Mouse (Mus musculus): ENCODE results near the gene Csf3. TPM values are rescaled to one million over a fixed set of nuclear protein-coding genes. Genes with fewer than 3 reads are reported as not detected.
A peak's percentile ranks its signal among the peaks of the same experiment; 100 is the strongest.
"Not testable (repeated sequence)": the region's sequence is repeated elsewhere in the genome, so short reads cannot be mapped to it uniquely, and the experiment has no call there.

The Csf3 gene
- total RNA-seq (2021) (not detected), polyA plus RNA-seq (2012; rRNA removed) (not detected in 2 replicates)
- long read RNA-seq = 0 reads

DNA sequence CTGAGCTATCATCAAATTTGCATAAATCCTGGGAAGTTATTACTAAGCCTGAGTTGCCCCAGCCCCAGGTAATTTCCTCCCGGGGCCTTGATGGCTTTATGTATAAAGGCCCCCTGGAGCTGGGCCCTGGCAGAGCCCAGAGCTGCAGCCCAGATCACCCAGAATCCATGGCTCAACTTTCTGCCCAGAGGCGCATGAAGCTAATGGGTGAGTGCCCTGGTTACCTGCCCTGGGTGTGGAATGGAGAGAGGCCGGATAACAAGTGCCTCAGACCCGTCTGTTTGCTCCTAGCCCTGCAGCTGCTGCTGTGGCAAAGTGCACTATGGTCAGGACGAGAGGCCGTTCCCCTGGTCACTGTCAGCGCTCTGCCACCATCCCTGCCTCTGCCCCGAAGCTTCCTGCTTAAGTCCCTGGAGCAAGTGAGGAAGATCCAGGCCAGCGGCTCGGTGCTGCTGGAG, at the start of gene Csf3:
Gene Csf3 (plus strand): TSS at position 51 of the 458 bp plus-strand sequence.
- no peak within 1 kb of the TSS for H3K9ac ChIP-seq (ENCODE audit: low read depth, low read length)
- H3K27ac ChIP-seq = no peak within 1 kb of the TSS
- no peaks in the 10 kb centered on the region for H3K27me3 ChIP-seq (ENCODE audit: control insufficient read depth, insufficient read depth, low read length)
- intact Hi-C loops (cut with DNase I) = loop anchor here (5.0 kb wide), 2 partner anchors 36 to 206 kb away; partner anchors contain the start of gene Cdc6
- H3K79me2 ChIP-seq (replicated peaks; ENCODE audit: control insufficient read depth, insufficient read depth, low read length) = no peaks in the 10 kb centered on the region
- TF ChIP-seq CTCF (IDR thresholded peaks at IDR 0.05) = no peak
- no peak for TF ChIP-seq POLR2A (IDR thresholded peaks at IDR 0.05; ENCODE audit: insufficient read depth, low read depth, low read length)
- TF ChIP-seq EP300 (IDR thresholded peaks at IDR 0.05; ENCODE audit: insufficient read depth, low read depth, low read length) = no peak
- no peaks in the 10 kb centered on the region for H3K36me3 ChIP-seq (ENCODE audit: control insufficient read depth, insufficient read depth, low read length)
- DNase-seq = peak in 1 of 2 experiments; percentile 16
- WGBS = 79% methylated on average over 10 of the region's 10 CpGs
- H3K4me3 ChIP-seq = no peak within 1 kb of the TSS
- peaks cover 4% of the 10 kb centered on the region; the same call in 1 of the 2 replicates for H3K4me1 ChIP-seq (ENCODE audit: control insufficient read depth, insufficient read depth, low read length)

DNA sequence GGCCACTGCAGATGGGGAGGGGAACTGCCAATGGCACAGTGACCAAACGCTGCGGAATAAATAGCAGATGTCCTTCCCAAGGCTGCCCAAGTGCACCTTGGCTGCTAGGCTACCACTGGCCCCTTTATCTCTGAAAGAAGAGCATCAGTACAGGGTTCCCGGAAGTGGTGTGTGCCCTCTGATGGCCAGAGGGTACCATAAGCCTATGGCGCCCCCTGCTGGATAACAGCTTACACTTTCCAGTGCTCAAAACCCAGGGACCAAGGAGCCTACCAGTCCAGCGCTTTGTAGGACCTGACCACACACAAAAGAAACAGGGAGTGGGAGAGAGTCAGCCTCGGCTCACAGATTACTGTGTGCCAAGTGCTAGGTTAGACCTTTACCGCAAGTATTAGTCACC, 46.0 kb upstream of the Csf3 start:
- peak; percentile 24 to 43 for DNase-seq

DNA sequence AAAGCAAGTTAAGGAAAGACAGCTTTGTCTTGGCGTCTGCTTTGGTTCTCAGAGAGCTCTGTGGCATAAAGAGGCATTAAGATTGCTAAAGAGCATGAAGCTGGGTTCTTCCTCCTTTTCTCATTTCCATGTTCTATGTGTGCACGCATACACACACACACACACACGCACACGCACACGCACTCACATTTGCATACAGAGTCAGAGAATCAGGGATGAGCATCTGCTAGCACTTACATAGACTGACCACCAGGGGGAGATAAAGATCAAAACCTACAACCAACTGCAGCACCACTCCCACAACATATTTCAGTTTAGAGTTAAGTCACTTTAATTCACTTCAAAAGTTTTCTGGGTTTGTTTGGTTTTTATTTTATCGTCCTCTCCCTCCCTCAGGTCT, 40.5 kb upstream of the Csf3 start:
- Histone ChIP-seq H3K4me1 (ENCODE audit: control insufficient read depth, insufficient read depth, low read length) (no peaks in the 10 kb centered on the region; the same call in 1 of the 2 replicates), H3K79me2 (replicated peaks; ENCODE audit: control insufficient read depth, insufficient read depth, low read length) (no peaks in the 10 kb centered on the region), H3K4me3 (no peak overlapping the region), H3K36me3 (ENCODE audit: control insufficient read depth, insufficient read depth, low read length) (no peaks in the 10 kb centered on the region), H3K27me3 (ENCODE audit: control insufficient read depth, insufficient read depth, low read length) (no peaks in the 10 kb centered on the region), H3K27ac (no peak overlapping the region), H3K9ac (ENCODE audit: low read depth, low read length) (no peak overlapping the region)
- WGBS = 8% methylated on average over 6 of the region's 6 CpGs
- peak in 1 of 2 experiments; percentile 14 for DNase-seq
- TF ChIP-seq EP300 (IDR thresholded peaks at IDR 0.05; ENCODE audit: insufficient read depth, low read depth, low read length) = no peak
- TF ChIP-seq CTCF (IDR thresholded peaks at IDR 0.05) = peak; percentile 87
- TF ChIP-seq POLR2A (IDR thresholded peaks at IDR 0.05; ENCODE audit: insufficient read depth, low read depth, low read length) = no peak
- intact Hi-C loops (cut with DNase I) = no loop called here

More for the DNA sequence above, 46.0 kb upstream of the Csf3 start:
- H3K4me3 ChIP-seq; H3K4me1 ChIP-seq (ENCODE audit: control insufficient read depth, insufficient read depth, low read length); H3K27me3 ChIP-seq (ENCODE audit: control insufficient read depth, insufficient read depth, low read length); H3K27ac ChIP-seq; H3K9ac ChIP-seq (ENCODE audit: low read depth, low read length); H3K79me2 ChIP-seq (replicated peaks; ENCODE audit: control insufficient read depth, insufficient read depth, low read length); H3K36me3 ChIP-seq (ENCODE audit: control insufficient read depth, insufficient read depth, low read length): not testable (repeated sequence)
- peak; percentile 54 for TF ChIP-seq CTCF (IDR thresholded peaks at IDR 0.05)
- intact Hi-C loops (cut with DNase I) = loop anchor here (1.0 kb wide), 2 partner anchors 20 to 49 kb away; no protein-coding TSS in a partner anchor
- 14% methylated on average over 7 of the region's 7 CpGs for WGBS

DNA sequence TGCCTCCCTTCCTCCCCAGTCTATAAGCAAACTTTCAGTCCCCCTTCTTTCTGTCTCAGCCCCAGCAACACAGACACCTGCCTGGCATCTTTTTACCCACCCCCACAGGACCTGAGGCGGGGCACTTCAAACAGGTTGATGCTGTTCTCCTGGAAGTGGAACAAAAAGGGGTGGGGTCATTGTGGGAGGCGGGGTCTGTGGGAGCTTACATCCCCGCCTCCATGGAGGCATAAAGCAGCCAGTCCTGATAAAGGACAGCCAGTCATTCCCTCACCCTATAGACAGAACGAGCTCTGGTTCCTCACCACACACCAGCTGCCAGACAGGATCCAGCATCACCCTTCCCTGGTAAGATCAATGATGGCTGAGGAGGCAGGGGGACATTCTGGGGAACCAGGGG, 37.0 kb upstream of the Csf3 start, which contains the start of gene Gsdma:
Gene Gsdma (plus strand): TSS at position 261 of the 400 bp plus-strand sequence.
- no peaks in the 10 kb centered on the region for H3K79me2 ChIP-seq (replicated peaks; ENCODE audit: control insufficient read depth, insufficient read depth, low read length)
- 31% methylated on average over 4 of the region's 4 CpGs for WGBS
- no peak within 1 kb of the TSS for H3K27ac ChIP-seq
- no peak for DNase-seq
- intact Hi-C loops (cut with DNase I) = no loop called here
- H3K4me1 ChIP-seq (ENCODE audit: control insufficient read depth, insufficient read depth, low read length) = no peaks in the 10 kb centered on the region; the same call in 1 of the 2 replicates
- H3K9ac ChIP-seq (ENCODE audit: low read depth, low read length) = no peak within 1 kb of the TSS
- no peak within 1 kb of the TSS for H3K4me3 ChIP-seq
- TF ChIP-seq POLR2A (IDR thresholded peaks at IDR 0.05; ENCODE audit: insufficient read depth, low read depth, low read length) = no peak
- TF ChIP-seq CTCF (IDR thresholded peaks at IDR 0.05) = no peak
- no peak for TF ChIP-seq EP300 (IDR thresholded peaks at IDR 0.05; ENCODE audit: insufficient read depth, low read depth, low read length)
- peaks cover 5% of the 10 kb centered on the region for H3K27me3 ChIP-seq (ENCODE audit: control insufficient read depth, insufficient read depth, low read length)
- no peaks in the 10 kb centered on the region for H3K36me3 ChIP-seq (ENCODE audit: control insufficient read depth, insufficient read depth, low read length)

DNA sequence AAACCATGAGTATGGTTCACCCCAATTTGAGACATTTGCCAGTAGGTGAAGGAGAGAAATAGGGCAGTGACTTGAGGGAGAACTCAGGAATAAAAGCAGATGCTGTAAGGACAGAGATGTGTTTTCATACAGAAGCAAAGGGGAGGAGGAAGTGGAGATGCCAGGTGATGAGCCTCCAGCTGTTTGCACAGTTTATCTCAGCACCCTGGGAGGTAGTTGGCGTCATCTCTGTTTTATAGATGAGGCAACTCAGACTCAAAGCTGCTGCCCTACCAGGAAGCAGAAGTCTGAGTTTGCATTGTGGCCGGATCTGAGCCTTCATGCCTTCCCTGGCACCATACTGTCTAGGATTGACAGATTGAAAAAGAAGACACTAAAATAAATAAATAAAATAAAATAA, 32.1 kb upstream of the Csf3 start:
- DNase-seq = no peak
- intact Hi-C loops (cut with DNase I) = no loop called here
- Histone ChIP-seq H3K27ac (no peak overlapping the region), H3K36me3 (ENCODE audit: control insufficient read depth, insufficient read depth, low read length) (no peaks in the 10 kb centered on the region), H3K9ac (ENCODE audit: low read depth, low read length) (no peak overlapping the region), H3K4me1 (ENCODE audit: control insufficient read depth, insufficient read depth, low read length) (no peaks in the 10 kb centered on the region), H3K4me3 (no peak overlapping the region), H3K79me2 (replicated peaks; ENCODE audit: control insufficient read depth, insufficient read depth, low read length) (no peaks in the 10 kb centered on the region), H3K27me3 (ENCODE audit: control insufficient read depth, insufficient read depth, low read length) (peaks cover 5% of the 10 kb centered on the region)
- 52% methylated on average over 2 of the region's 2 CpGs for WGBS
- TF ChIP-seq EP300 (IDR thresholded peaks at IDR 0.05; ENCODE audit: insufficient read depth, low read depth, low read length) (no peak), POLR2A (IDR thresholded peaks at IDR 0.05; ENCODE audit: insufficient read depth, low read depth, low read length) (no peak), CTCF (IDR thresholded peaks at IDR 0.05) (no peak)

DNA sequence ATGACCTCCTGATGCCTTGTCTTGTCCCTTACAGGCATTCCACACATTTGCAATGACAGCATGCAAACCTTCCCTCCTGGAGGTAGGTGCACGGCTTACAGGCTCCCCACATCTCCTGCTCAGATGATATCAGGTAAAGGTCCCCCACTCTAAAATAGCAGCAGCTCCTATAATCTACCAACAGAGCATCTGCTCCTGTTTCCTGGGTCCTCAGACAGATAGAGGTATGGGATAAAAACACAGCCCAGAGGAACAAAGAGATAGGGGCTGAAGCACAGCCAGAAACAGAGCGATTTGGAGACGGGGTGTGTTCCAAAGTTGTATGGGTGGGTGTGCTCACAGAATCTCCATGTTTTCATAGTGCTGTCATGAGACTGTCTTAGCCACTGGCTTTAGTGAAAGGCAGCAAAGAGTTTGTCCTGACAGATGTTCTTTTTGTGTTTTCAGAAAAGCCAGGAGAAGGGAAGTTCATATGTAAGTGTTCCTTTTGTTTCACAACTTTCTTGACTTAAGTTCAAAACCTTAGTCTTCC, 29.7 kb upstream of the Csf3 start:
- Histone ChIP-seq H3K4me3 (no peak overlapping the region), H3K9ac (ENCODE audit: low read depth, low read length) (no peak overlapping the region), H3K27ac (no peak overlapping the region), H3K4me1 (ENCODE audit: control insufficient read depth, insufficient read depth, low read length) (no peaks in the 10 kb centered on the region), H3K27me3 (ENCODE audit: control insufficient read depth, insufficient read depth, low read length) (peaks cover 4% of the 10 kb centered on the region), H3K79me2 (replicated peaks; ENCODE audit: control insufficient read depth, insufficient read depth, low read length) (no peaks in the 10 kb centered on the region), H3K36me3 (ENCODE audit: control insufficient read depth, insufficient read depth, low read length) (no peaks in the 10 kb centered on the region)
- intact Hi-C loops (cut with DNase I) = no loop called here
- no peak for DNase-seq
- TF ChIP-seq CTCF (IDR thresholded peaks at IDR 0.05) (no peak), EP300 (IDR thresholded peaks at IDR 0.05; ENCODE audit: insufficient read depth, low read depth, low read length) (no peak), POLR2A (IDR thresholded peaks at IDR 0.05; ENCODE audit: insufficient read depth, low read depth, low read length) (no peak)
- WGBS = 49% methylated on average over 3 of the region's 3 CpGs
